Mouse (Mus musculus) cerebellum, adult 2 months (tissue): ENCODE results near the gene Ppm1h.

Source experiments
- CTCF ChIP-seq: fragments of 200-500 bp; IDR thresholded peaks from 2 replicates; pipeline ENCODE4 v1.5.1; 2011; ENCODE audit warnings: low read depth, mild to moderate bottlenecking, control low read depth, low read length, moderate library complexity, borderline replicate concordance; ENCODE audit not compliant: insufficient read depth
- POLR2A ChIP-seq: fragments of 200-500 bp; IDR thresholded peaks from 2 replicates; pipeline ENCODE4 v1.6.1; 2011; ENCODE audit warnings: low read length, control low read depth, borderline replicate concordance; ENCODE audit not compliant: insufficient read depth

GRCm38 (mm10) chr10:122765992-122766391 is 87.4 kb downstream of the Ppm1h start:
- TF ChIP-seq CTCF (no peak), POLR2A (no peak)
